Mouse (Mus musculus): ENCODE results near the gene Tex14. TPM values are rescaled to one million over a fixed set of nuclear protein-coding genes. Genes with fewer than 3 reads are reported as not detected.
"Not testable (repeated sequence)": the region's sequence is repeated elsewhere in the genome, so short reads cannot be mapped to it uniquely, and the experiment has no call there.

The Tex14 gene
- polyA plus RNA-seq, 1 experiment from 2014 or later, result 0.60 TPM

DNA sequence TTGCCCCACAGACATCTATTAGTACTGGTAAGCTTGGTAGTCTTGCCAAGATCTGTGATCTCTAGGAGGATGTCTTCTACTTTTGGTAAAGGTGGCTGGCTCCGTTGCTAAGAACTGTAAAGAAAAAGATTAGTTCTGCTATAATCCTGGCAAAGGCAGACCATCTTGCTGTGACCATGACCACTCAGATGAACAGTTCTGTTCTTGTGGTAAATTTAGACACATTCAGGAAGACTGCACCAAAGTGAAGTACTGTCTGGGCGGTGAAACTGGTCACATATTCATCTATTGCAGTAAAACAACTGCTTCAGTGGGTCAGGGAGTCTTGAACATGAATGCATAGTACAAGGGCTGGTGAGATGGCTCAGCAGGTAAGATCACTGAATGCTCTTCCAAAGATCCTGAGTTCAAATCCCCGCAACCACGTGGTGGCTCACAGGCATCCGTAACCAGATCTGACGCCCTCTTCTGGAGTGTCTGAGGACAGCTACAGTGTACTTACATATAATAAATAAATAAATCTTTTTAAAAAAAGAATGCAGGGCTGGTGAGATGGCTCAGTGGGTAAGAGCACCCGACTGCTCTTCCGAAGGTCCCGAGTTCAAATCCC is 63.9 kb downstream of the Tex14 start:
- H3K4me2 ChIP-seq (ENCODE audit: low read depth, severe bottlenecking), result no peak overlapping the region
- H3K9me3 ChIP-seq (ENCODE audit: control insufficient read depth, low read length), result no peaks in the 10 kb centered on the region
- H3K27me3 ChIP-seq (ENCODE audit: control insufficient read depth, insufficient read depth, low read length), result no peaks in the 10 kb centered on the region
- no peak overlapping the region for H3K9ac ChIP-seq (ENCODE audit: low read length)
- no peaks in the 10 kb centered on the region for H3K36me3 ChIP-seq (ENCODE audit: control insufficient read depth, insufficient read depth, low read length)
- WGBS, result 79% methylated on average over 9 of the region's 9 CpGs
- H3K4me1 ChIP-seq (ENCODE audit: control insufficient read depth, insufficient read depth, low read length), result 0 out of 2 replicates have a peak, but pooled peaks cover 2% of the 10 kb centered on the region
- H3K4me3 ChIP-seq (ENCODE audit: low read depth, low read length), result no peak overlapping the region
- DNase-seq (ENCODE audit: low spot score) (no peak), ATAC-seq (ENCODE audit: insufficient number of reproducible peaks, low FRiP score, low TSS enrichment, low read depth) (no peak)
- H3K27ac ChIP-seq (replicated peaks; ENCODE audit: low read depth, low read length), result no peak overlapping the region

DNA sequence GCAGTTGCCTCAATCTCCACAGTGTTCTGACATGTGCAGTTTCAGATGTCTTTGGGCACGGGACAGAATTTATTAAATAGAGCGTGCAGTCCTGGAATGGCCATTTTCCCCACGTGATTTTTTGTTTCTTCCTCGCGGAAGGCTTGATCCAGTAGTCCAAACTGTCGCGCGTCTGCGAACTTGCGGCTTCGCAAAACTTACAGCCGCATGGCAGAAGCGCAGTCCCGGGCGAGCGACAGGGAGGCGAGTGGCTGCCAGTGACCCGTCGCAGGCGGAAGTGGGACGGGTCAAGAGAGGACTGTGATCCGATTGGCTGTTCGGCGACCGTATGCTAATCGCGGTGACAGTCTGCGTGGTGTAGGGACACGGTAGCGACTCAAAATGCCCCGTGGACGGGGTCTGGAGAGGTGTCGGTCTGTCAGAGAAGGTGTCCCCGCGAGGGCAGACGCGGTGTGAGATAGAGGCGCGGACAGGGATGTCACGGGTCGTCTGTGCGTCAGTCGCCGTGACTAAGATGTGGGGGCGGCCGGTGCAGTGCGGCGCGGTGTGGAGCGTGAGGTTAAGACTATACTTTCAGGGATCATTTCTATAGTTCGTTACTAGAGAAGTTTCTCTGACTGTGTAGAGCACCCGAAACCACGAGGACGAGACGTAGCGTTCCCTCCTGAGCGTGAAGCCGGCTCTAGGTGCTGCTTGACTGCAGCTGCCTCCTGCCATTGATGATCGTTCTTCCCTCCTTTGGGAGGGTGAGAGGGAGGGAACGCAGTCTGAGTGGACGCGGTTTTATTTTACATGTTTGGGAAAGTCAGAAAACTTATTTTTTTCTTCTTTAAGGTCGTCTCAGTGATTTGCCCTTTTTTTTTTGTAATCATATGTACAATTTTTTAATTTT is 66.2 kb downstream of the Tex14 start:
- H3K27ac ChIP-seq (replicated peaks; ENCODE audit: low read depth, low read length); H3K4me3 ChIP-seq (ENCODE audit: low read depth, low read length); H3K4me1 ChIP-seq (ENCODE audit: control insufficient read depth, insufficient read depth, low read length); H3K9me3 ChIP-seq (ENCODE audit: control insufficient read depth, low read length); H3K9ac ChIP-seq (ENCODE audit: low read length); H3K36me3 ChIP-seq (ENCODE audit: control insufficient read depth, insufficient read depth, low read length); H3K27me3 ChIP-seq (ENCODE audit: control insufficient read depth, insufficient read depth, low read length): not testable (repeated sequence)
- H3K4me2 ChIP-seq (ENCODE audit: low read depth, severe bottlenecking), result peak overlapping the region; percentile 39
- under 1% methylated on average over 24 of the region's 63 CpGs for WGBS
- ATAC-seq (ENCODE audit: insufficient number of reproducible peaks, low FRiP score, low TSS enrichment, low read depth), result peak; percentile 98
- peak; percentile 82 for DNase-seq (ENCODE audit: low spot score)

DNA sequence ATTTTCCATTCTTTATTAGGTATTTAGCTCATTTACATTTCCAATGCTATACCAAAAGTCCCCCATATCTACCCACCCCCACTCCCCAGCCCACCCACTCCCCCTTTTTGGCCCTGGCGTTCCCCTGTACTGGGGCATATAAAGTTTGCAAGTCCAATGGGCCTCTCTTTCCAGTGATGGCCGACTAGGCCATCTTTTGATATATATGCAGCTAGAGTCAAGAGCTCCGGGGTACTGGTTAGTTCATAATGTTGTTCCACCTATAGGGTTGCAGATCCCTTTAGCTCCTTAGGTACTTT is 66.8 kb downstream of the Tex14 start:
- not testable (repeated sequence) for H3K9me3 ChIP-seq (ENCODE audit: control insufficient read depth, low read length); H3K4me3 ChIP-seq (ENCODE audit: low read depth, low read length); H3K9ac ChIP-seq (ENCODE audit: low read length); H3K4me2 ChIP-seq (ENCODE audit: low read depth, severe bottlenecking); H3K36me3 ChIP-seq (ENCODE audit: control insufficient read depth, insufficient read depth, low read length); DNase-seq (ENCODE audit: low spot score); H3K27ac ChIP-seq (replicated peaks; ENCODE audit: low read depth, low read length); H3K4me1 ChIP-seq (ENCODE audit: control insufficient read depth, insufficient read depth, low read length); H3K27me3 ChIP-seq (ENCODE audit: control insufficient read depth, insufficient read depth, low read length)
- ATAC-seq (ENCODE audit: insufficient number of reproducible peaks, low FRiP score, low TSS enrichment, low read depth), result peak; percentile 28; the same call in 1 of the 2 replicates
- 0% methylated on average over 1 of the region's 3 CpGs for WGBS

DNA sequence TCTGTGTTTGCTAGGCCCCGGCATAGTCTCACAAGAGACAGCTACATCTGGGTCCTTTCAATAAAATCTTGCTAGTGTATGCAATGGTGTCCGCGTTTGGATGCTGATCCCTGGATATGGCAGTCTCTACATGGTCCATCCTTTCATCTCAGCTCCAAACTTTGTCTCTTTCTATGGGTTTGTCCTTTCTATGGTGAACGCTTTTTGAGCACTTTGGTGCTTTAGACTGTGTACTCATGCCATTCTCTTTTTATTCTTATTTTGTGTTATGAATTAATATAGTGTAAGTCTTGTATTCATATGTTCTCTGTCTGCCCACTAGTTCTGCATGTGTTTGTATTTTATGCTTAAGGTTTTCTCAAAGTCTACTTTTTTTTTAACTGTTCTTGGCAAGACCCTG is 67.2 kb downstream of the Tex14 start:
- not testable (repeated sequence) for ATAC-seq (ENCODE audit: insufficient number of reproducible peaks, low FRiP score, low TSS enrichment, low read depth)

DNA sequence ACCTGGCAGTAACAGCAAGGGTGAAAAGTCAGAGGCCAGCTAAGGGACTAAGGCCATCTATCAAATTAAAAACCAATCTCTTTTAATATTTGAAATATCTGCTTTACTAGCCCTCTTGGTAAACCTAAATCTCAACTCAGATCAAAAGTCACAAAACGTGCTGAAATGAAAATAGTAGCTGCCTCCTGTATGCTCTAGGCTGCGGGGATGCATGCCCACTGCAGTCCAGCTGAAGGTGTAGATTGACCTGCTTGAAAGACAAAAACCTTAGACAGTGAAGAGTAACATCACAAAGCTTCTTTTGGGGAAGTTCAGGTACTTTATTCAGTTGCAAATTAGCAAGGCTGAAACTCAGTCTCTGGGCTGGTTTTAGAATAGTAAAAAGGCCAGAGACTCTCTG is 74.3 kb downstream of the Tex14 start:
- H3K4me2 ChIP-seq (ENCODE audit: low read depth, severe bottlenecking); DNase-seq (ENCODE audit: low spot score); H3K27me3 ChIP-seq (ENCODE audit: control insufficient read depth, insufficient read depth, low read length); H3K9ac ChIP-seq (ENCODE audit: low read length); ATAC-seq (ENCODE audit: insufficient number of reproducible peaks, low FRiP score, low TSS enrichment, low read depth); H3K36me3 ChIP-seq (ENCODE audit: control insufficient read depth, insufficient read depth, low read length); H3K27ac ChIP-seq (replicated peaks; ENCODE audit: low read depth, low read length); H3K4me3 ChIP-seq (ENCODE audit: low read depth, low read length); H3K9me3 ChIP-seq (ENCODE audit: control insufficient read depth, low read length); H3K4me1 ChIP-seq (ENCODE audit: control insufficient read depth, insufficient read depth, low read length): not testable (repeated sequence)
- 78% methylated on average over 2 of the region's 2 CpGs for WGBS

More for the DNA sequence above, 67.2 kb downstream of the Tex14 start:
- not testable (repeated sequence) for H3K4me2 ChIP-seq (ENCODE audit: low read depth, severe bottlenecking); H3K9ac ChIP-seq (ENCODE audit: low read length); DNase-seq (ENCODE audit: low spot score); H3K4me3 ChIP-seq (ENCODE audit: low read depth, low read length); H3K4me1 ChIP-seq (ENCODE audit: control insufficient read depth, insufficient read depth, low read length); H3K27me3 ChIP-seq (ENCODE audit: control insufficient read depth, insufficient read depth, low read length); H3K27ac ChIP-seq (replicated peaks; ENCODE audit: low read depth, low read length); H3K9me3 ChIP-seq (ENCODE audit: control insufficient read depth, low read length); H3K36me3 ChIP-seq (ENCODE audit: control insufficient read depth, insufficient read depth, low read length)
- WGBS, result 34% methylated on average over 3 of the region's 4 CpGs

DNA sequence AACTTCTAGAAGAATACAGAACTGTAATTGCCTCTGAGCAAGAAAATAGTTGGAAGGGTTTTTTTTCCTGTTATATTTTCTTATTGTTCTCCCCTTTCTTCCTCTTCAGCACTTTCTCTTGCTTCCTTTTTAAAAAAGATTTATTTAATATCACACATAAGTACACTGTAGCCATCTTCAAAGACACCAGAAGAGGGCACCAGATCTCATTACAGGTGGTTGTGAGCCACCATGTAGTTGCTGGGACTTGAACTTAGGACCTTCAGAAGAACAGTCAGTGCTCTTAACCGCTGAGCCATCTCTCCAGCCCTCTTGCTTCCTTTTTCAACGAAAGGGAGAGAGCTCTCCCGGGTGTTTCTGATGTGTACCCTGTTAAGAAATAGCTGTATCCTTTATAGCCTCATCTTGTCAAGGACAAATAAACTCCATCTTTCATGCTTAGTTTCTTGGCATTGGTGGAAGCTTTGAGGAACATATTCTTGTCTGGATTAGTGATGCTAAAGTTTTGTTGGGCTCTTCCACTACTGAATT is 79.0 kb downstream of the Tex14 start:
- Histone ChIP-seq H3K9ac (ENCODE audit: low read length) (no peak overlapping the region), H3K27ac (replicated peaks; ENCODE audit: low read depth, low read length) (no peak overlapping the region), H3K4me3 (ENCODE audit: low read depth, low read length) (no peak overlapping the region), H3K36me3 (ENCODE audit: control insufficient read depth, insufficient read depth, low read length) (no peaks in the 10 kb centered on the region), H3K9me3 (ENCODE audit: control insufficient read depth, low read length) (no peaks in the 10 kb centered on the region), H3K4me2 (ENCODE audit: low read depth, severe bottlenecking) (no peak overlapping the region), H3K27me3 (ENCODE audit: control insufficient read depth, insufficient read depth, low read length) (no peaks in the 10 kb centered on the region), H3K4me1 (ENCODE audit: control insufficient read depth, insufficient read depth, low read length) (no peaks in the 10 kb centered on the region)
- no peak for ATAC-seq (ENCODE audit: insufficient number of reproducible peaks, low FRiP score, low TSS enrichment, low read depth)
- DNase-seq (ENCODE audit: low spot score), result no peak
- 72% methylated on average over 3 of the region's 3 CpGs for WGBS

DNA sequence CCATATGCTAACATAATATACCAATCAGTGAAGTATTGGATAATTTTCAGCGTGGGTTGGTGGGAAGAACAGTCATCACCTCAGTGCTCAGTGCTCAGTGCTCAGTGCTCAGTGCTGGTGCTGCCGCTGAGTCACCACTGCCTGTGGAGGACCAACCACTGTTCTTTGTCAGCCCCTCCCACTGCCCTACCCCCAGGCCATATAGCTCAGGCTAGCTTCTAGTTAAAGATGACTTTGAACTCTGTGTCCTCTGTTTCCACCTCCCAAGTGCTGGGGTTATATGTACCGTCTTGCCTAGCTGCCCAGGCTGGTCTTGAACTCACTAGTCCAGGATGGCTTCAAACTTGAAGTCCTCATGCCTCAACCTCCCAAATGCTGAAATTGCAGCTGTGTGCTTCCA is 84.1 kb downstream of the Tex14 start:
- DNase-seq (ENCODE audit: low spot score), result no peak
- no peak overlapping the region for H3K4me2 ChIP-seq (ENCODE audit: low read depth, severe bottlenecking)
- H3K36me3 ChIP-seq (ENCODE audit: control insufficient read depth, insufficient read depth, low read length), result no peaks in the 10 kb centered on the region
- H3K4me1 ChIP-seq (ENCODE audit: control insufficient read depth, insufficient read depth, low read length), result no peaks in the 10 kb centered on the region
- 87% methylated on average over 3 of the region's 3 CpGs for WGBS
- H3K27ac ChIP-seq (replicated peaks; ENCODE audit: low read depth, low read length), result no peak overlapping the region
- H3K4me3 ChIP-seq (ENCODE audit: low read depth, low read length), result no peak overlapping the region
- no peak overlapping the region for H3K9ac ChIP-seq (ENCODE audit: low read length)
- H3K27me3 ChIP-seq (ENCODE audit: control insufficient read depth, insufficient read depth, low read length), result no peaks in the 10 kb centered on the region
- ATAC-seq (ENCODE audit: insufficient number of reproducible peaks, low FRiP score, low TSS enrichment, low read depth), result no peak
- H3K9me3 ChIP-seq (ENCODE audit: control insufficient read depth, low read length), result no peaks in the 10 kb centered on the region

DNA sequence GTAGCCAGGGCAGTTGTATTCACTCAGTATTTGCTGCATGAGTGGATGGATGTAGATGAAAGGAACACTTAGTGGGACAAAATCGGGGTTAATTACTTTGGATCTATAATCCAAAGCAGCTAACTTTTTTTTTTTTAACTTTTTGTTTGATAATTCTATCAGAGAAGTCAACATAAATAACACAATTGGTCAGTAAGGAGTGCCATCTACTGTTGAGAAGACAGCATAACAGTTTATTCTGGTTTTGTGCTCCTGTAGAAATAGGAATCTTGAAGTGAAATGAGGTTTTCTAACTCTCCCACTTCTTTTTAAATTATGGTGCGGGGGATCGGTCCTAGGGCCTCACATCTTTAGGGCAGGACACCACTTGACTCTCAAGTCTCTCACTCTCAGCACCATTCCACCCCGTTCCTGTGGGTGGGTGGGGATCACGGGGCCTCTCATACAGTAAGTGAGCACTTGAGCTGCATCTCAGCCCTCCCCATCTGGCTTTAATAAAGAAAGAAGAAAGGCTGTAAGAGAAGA is 99.9 kb downstream of the Tex14 start:
- Histone ChIP-seq H3K36me3 (ENCODE audit: control insufficient read depth, insufficient read depth, low read length) (no peaks in the 10 kb centered on the region), H3K4me1 (ENCODE audit: control insufficient read depth, insufficient read depth, low read length) (no peaks in the 10 kb centered on the region), H3K4me2 (ENCODE audit: low read depth, severe bottlenecking) (no peak overlapping the region), H3K27me3 (ENCODE audit: control insufficient read depth, insufficient read depth, low read length) (no peaks in the 10 kb centered on the region), H3K27ac (replicated peaks; ENCODE audit: low read depth, low read length) (no peak overlapping the region), H3K9me3 (ENCODE audit: control insufficient read depth, low read length) (no peaks in the 10 kb centered on the region), H3K9ac (ENCODE audit: low read length) (no peak overlapping the region), H3K4me3 (ENCODE audit: low read depth, low read length) (no peak overlapping the region)
- ATAC-seq (ENCODE audit: insufficient number of reproducible peaks, low FRiP score, low TSS enrichment, low read depth) (no peak), DNase-seq (ENCODE audit: low spot score) (peak; percentile 29)
- 34% methylated on average over 5 of the region's 5 CpGs for WGBS
